Mouse (Mus musculus): ENCODE data around the gene Dixdc1.

DNA sequence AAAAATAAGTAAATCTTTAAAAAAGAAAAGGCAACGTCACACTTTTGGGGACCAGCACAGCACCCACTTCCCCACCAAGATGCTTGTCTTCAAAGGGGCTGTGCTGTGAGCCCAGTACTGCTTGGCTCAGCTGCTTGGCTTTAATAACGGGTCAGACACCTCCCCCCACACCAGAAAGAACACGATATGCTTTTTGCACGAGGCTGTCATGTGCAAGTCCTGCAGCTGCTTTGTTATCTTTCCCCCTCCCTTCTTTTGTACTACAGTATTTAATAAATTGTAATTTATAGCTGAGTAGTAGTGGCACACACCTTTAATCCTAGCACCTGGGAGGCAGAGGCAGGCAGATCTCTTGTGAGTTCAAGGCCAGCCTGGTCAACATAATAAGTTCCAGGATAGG lies 20.4 kb downstream of the Dixdc1 start:
- no peak for TF ChIP-seq CTCF (conservative IDR thresholded peaks at IDR 0.05; ENCODE audit: low read length)
- no peak for TF ChIP-seq POU5F1 (IDR thresholded peaks at IDR 0.05; ENCODE audit: borderline replicate concordance, low read length)
- TF ChIP-seq NANOG (IDR thresholded peaks at IDR 0.05; ENCODE audit: borderline replicate concordance, low read length), result no peak
